Mouse (Mus musculus): ENCODE measurements around the gene Sgcd.

GRCm38 (mm10) chr11:47377421-47377820 lies 611.3 kb downstream of the Sgcd start:
- TF ChIP-seq CTCF (IDR thresholded peaks at IDR 0.05; ENCODE audit: extremely low read depth, insufficient read depth, low read length), result no peak
- no peak for TF ChIP-seq POLR2A (IDR thresholded peaks at IDR 0.05; ENCODE audit: extremely low read depth, insufficient read depth, low read length)

All from cortical plate, adult 2 months (tissue).